Mouse (Mus musculus): ENCODE measurements around the gene Scgn. TPM values are rescaled to one million over a fixed set of nuclear protein-coding genes. Genes with fewer than 3 reads are reported as not detected.

The Scgn gene
- polyA plus RNA-seq, 1 experiment from 2014 or later, result not detected

GRCm38 (mm10) chr13:23938699-23939098 is 52.3 kb downstream of the Scgn start:
- Histone ChIP-seq H3K4me3 (no peak overlapping the region), H3K27ac (replicated peaks) (no peak overlapping the region), H3K4me1 (peaks cover 7% of the 10 kb centered on the region; the same call in 1 of the 2 replicates), H3K27me3 (replicated peaks) (0 out of 2 replicates have a peak, but pooled peaks cover 3% of the 10 kb centered on the region), H3K9me3 (0 out of 2 replicates have a peak, but pooled peaks cover 4% of the 10 kb centered on the region), H3K36me3 (no peaks in the 10 kb centered on the region), H3K9ac (no peak overlapping the region), H3K4me2 (no peak overlapping the region)
- ATAC-seq (ENCODE audit: extremely low read depth, insufficient number of reproducible peaks, low FRiP score, low TSS enrichment), result no peak
- 82% methylated on average over 1 of the region's 1 CpGs for WGBS

DNA sequence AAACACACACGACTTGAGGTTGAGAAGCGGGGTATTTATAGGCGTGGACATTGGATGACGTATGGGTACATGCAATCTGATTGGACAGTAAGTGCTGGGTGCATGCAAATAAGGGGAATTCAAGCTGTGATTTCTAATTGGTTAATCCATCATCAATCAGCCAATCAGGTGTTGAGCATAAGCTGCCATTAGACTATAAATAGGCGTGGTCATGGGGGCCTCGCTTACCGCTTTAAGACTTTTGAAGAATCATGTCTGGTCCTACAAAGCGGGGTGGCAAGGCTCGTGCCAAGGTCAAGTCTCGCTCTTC is 56.8 kb downstream of the Scgn start, which contains the start of gene Hist1h2aa:
Gene Hist1h2aa, plus strand, starts transcription at position 252 of the 310 bp plus-strand sequence.
- WGBS, result 86% methylated on average over 10 of the region's 10 CpGs
- H3K4me2 ChIP-seq, result no peak within 1 kb of the TSS
- H3K4me1 ChIP-seq, result no peaks in the 10 kb centered on the region
- 0 out of 2 replicates have a peak, but pooled peaks cover 4% of the 10 kb centered on the region for H3K9me3 ChIP-seq
- no peak for ATAC-seq (ENCODE audit: extremely low read depth, insufficient number of reproducible peaks, low FRiP score, low TSS enrichment)
- no peak within 1 kb of the TSS for H3K4me3 ChIP-seq
- no peak within 1 kb of the TSS for H3K27ac ChIP-seq (replicated peaks)
- H3K27me3 ChIP-seq (replicated peaks), result no peaks in the 10 kb centered on the region
- no peaks in the 10 kb centered on the region for H3K36me3 ChIP-seq
- no peak within 1 kb of the TSS for H3K9ac ChIP-seq

DNA sequence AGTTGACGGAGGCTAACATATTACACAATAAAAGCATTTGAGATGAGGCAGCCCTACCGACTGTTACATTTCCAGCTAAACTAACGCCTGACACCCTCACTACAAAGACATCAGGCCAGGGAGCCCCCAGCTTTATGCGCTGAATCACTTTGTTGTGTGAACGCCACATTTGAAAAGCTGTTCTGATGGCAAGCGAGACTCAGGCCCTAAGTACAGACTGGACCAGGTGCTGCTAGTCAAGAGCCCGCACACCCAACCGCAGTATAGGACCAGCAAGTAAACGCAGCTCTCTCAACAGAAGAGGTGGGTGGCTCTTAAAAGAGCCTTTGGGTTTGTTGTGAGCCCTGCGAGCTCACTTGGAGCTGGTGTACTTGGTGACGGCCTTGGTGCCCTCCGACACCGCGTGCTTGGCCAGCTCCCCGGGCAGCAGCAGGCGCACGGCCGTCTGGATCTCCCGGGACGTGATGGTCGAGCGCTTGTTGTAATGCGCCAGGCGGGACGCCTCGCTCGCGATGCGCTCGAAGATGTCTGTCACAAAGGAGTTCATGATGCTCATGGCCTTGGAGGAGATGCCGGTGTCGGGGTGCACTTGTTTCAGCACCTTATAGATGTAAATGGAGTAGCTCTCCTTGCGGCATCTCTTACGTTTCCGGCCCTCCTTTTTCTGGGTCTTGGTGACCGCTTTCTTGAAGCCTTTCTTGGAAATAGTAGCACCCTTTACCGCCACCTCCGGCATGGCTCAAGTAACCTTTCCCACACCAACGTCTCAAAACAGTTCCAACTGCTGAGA is 57.4 kb downstream of the Scgn start, which contains the start of gene Hist1h2ba:
Gene Hist1h2ba, minus strand, starts transcription at position 736 of the 790 bp plus-strand sequence.
- no peak within 1 kb of the TSS for H3K27ac ChIP-seq (replicated peaks)
- no peak within 1 kb of the TSS for H3K4me3 ChIP-seq
- H3K36me3 ChIP-seq, result no peaks in the 10 kb centered on the region
- H3K27me3 ChIP-seq (replicated peaks), result no peaks in the 10 kb centered on the region
- H3K9ac ChIP-seq, result no peak within 1 kb of the TSS
- no peak for ATAC-seq (ENCODE audit: extremely low read depth, insufficient number of reproducible peaks, low FRiP score, low TSS enrichment)
- H3K9me3 ChIP-seq, result 0 out of 2 replicates have a peak, but pooled peaks cover 4% of the 10 kb centered on the region
- no peak within 1 kb of the TSS for H3K4me2 ChIP-seq
- WGBS, result 90% methylated on average over 39 of the region's 39 CpGs
- peaks cover under 1% of the 10 kb centered on the region; the same call in 1 of the 2 replicates for H3K4me1 ChIP-seq

DNA sequence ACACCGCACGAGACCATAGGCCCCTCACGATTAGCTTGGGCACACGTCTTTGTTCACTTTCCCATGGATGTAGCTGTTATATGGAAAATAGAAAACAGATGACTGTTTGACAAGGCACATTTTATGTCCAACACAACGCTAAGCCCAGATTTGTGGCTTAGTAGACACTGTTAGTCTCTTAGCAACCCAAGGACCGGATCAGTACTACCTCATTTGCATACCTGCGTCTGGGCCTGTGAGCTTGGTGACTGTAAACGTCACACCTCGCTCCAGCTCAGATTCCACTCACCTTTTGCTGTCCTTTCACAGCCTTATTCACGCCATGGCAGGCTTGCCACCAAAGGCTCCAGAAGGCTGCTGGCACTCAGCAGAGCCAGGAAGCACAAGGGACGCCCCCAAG is 60.1 kb downstream of the Scgn start:
- Histone ChIP-seq H3K4me1 (peaks cover 8% of the 10 kb centered on the region; the same call in 1 of the 2 replicates), H3K4me3 (no peak overlapping the region), H3K4me2 (no peak overlapping the region), H3K36me3 (no peaks in the 10 kb centered on the region), H3K27ac (replicated peaks) (no peak overlapping the region), H3K9me3 (0 out of 2 replicates have a peak, but pooled peaks cover 4% of the 10 kb centered on the region), H3K9ac (no peak overlapping the region), H3K27me3 (replicated peaks) (no peaks in the 10 kb centered on the region; the same call in 1 of the 2 replicates)
- ATAC-seq (ENCODE audit: extremely low read depth, insufficient number of reproducible peaks, low FRiP score, low TSS enrichment), result no peak
- WGBS, result 63% methylated on average over 11 of the region's 11 CpGs

DNA sequence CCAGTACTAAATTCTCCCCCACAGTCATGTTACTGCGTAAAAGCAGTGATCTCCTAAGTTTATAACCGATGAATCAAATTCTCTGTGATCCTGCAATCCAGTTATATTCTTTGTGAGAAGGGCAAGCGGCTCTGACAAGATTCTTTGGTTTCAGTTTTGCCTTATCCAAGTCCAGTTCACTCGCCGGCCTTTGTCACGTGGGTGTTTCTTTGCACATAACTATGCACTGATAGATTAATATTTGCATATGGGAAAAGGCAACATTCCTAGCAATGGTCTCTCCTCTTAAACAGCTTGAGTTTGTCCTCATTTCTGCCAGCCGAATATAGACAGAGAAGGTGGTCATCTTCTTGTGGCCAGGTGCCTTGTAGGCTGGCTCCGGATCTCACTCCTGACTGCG is 60.6 kb downstream of the Scgn start:
- WGBS, result 85% methylated on average over 9 of the region's 9 CpGs
- no peak overlapping the region for H3K4me2 ChIP-seq
- H3K27ac ChIP-seq (replicated peaks), result no peak overlapping the region
- H3K9ac ChIP-seq, result no peak overlapping the region
- H3K9me3 ChIP-seq, result 0 out of 2 replicates have a peak, but pooled peaks cover 4% of the 10 kb centered on the region
- H3K27me3 ChIP-seq (replicated peaks), result no peaks in the 10 kb centered on the region; the same call in 1 of the 2 replicates
- ATAC-seq (ENCODE audit: extremely low read depth, insufficient number of reproducible peaks, low FRiP score, low TSS enrichment), result no peak
- H3K36me3 ChIP-seq, result no peaks in the 10 kb centered on the region
- H3K4me3 ChIP-seq, result no peak overlapping the region
- H3K4me1 ChIP-seq, result peaks cover 8% of the 10 kb centered on the region; the same call in 1 of the 2 replicates

GRCm38 (mm10) chr13:23928637-23929036 is 62.4 kb downstream of the Scgn start:
- H3K4me1 ChIP-seq, result peaks cover 8% of the 10 kb centered on the region; the same call in 1 of the 2 replicates
- H3K4me2 ChIP-seq, result peak overlapping the region; percentile 38
- no peak overlapping the region for H3K27ac ChIP-seq (replicated peaks)
- H3K9ac ChIP-seq, result no peak overlapping the region
- H3K36me3 ChIP-seq, result no peaks in the 10 kb centered on the region
- no peak for ATAC-seq (ENCODE audit: extremely low read depth, insufficient number of reproducible peaks, low FRiP score, low TSS enrichment)
- 44% methylated on average over 3 of the region's 3 CpGs for WGBS
- H3K9me3 ChIP-seq, result no peaks in the 10 kb centered on the region
- no peak overlapping the region for H3K4me3 ChIP-seq
- no peaks in the 10 kb centered on the region; the same call in 1 of the 2 replicates for H3K27me3 ChIP-seq (replicated peaks)

DNA sequence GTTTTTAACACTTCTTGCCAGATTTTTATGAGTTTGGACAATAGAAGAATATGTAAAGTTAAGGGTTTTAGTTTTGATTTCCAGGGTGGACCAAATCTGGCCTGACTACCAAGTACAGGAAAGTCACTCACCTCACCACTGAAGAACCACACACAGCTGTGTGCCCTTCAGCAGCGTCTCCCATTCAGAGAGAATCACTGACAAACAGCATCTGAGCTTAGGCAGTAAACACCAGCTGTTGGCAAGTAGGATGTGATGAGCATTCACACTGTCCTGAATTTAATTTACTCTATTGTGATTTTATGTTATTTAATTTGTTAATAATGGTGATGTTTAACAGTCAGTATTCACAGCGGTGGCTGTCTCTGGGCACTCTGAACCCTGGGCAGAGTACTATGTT is 65.2 kb downstream of the Scgn start:
- no peaks in the 10 kb centered on the region for H3K36me3 ChIP-seq
- H3K27ac ChIP-seq (replicated peaks), result no peak overlapping the region
- H3K4me3 ChIP-seq, result no peak overlapping the region
- H3K4me2 ChIP-seq, result no peak overlapping the region
- 75% methylated on average over 2 of the region's 2 CpGs for WGBS
- peaks cover 8% of the 10 kb centered on the region; the same call in 1 of the 2 replicates for H3K4me1 ChIP-seq
- no peaks in the 10 kb centered on the region; the same call in 1 of the 2 replicates for H3K27me3 ChIP-seq (replicated peaks)
- no peak overlapping the region for H3K9ac ChIP-seq
- no peaks in the 10 kb centered on the region for H3K9me3 ChIP-seq
- ATAC-seq (ENCODE audit: extremely low read depth, insufficient number of reproducible peaks, low FRiP score, low TSS enrichment), result no peak

- no peaks in the 10 kb centered on the region for H3K27me3 ChIP-seq (replicated peaks)
- no peak overlapping the region for H3K27ac ChIP-seq (replicated peaks)
- H3K9me3 ChIP-seq, result no peaks in the 10 kb centered on the region
- no peak overlapping the region for H3K4me2 ChIP-seq
- no peaks in the 10 kb centered on the region for H3K36me3 ChIP-seq
- no peak overlapping the region for H3K9ac ChIP-seq
- peaks cover 44% of the 10 kb centered on the region for H3K4me1 ChIP-seq
- no peak for ATAC-seq (ENCODE audit: extremely low read depth, insufficient number of reproducible peaks, low FRiP score, low TSS enrichment)
- 60% methylated on average over 4 of the region's 4 CpGs for WGBS
- H3K4me3 ChIP-seq, result no peak overlapping the region
Observed at GRCm38 (mm10) chr13:23917674-23918073, 73.3 kb downstream of the Scgn start.

DNA sequence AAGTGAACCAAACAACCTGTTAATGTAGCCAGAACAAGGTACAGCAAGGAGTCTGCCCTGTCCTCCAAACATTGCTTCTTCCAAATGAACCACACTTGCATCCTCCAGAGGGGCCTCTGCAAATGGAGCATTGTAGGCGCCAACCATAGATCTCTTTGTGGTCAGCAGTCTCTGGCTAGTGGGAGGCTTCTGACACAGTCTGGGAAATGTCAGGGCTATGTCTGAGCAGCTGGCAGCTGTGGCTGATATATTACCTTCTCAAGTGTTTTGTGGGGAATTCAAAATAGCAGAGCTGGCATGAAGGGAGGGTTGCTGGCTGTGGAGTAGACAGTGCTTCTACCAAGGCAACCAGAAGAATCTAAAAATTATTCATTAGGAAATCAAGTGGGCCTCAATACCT is 74.9 kb downstream of the Scgn start:
- no peak overlapping the region for H3K9ac ChIP-seq
- no peaks in the 10 kb centered on the region for H3K27me3 ChIP-seq (replicated peaks)
- no peak overlapping the region for H3K4me3 ChIP-seq
- no peaks in the 10 kb centered on the region for H3K36me3 ChIP-seq
- peak overlapping the region; percentile 24 for H3K4me2 ChIP-seq
- no peak for ATAC-seq (ENCODE audit: extremely low read depth, insufficient number of reproducible peaks, low FRiP score, low TSS enrichment)
- H3K9me3 ChIP-seq, result no peaks in the 10 kb centered on the region
- peaks cover 44% of the 10 kb centered on the region for H3K4me1 ChIP-seq
- 23% methylated on average over 1 of the region's 1 CpGs for WGBS
- H3K27ac ChIP-seq (replicated peaks), result peak overlapping the region; percentile 74

- no peaks in the 10 kb centered on the region; the same call in 1 of the 2 replicates for H3K27me3 ChIP-seq (replicated peaks)
- no peaks in the 10 kb centered on the region for H3K9me3 ChIP-seq
- H3K4me3 ChIP-seq, result no peak within 1 kb of the TSS
- 43% methylated on average over 9 of the region's 9 CpGs for WGBS
- ATAC-seq (ENCODE audit: extremely low read depth, insufficient number of reproducible peaks, low FRiP score, low TSS enrichment), result no peak
- no peak within 1 kb of the TSS for H3K9ac ChIP-seq
- peak within 1 kb of the TSS; percentile 74 for H3K27ac ChIP-seq (replicated peaks)
- no peaks in the 10 kb centered on the region for H3K36me3 ChIP-seq
- H3K4me1 ChIP-seq, result peaks cover 44% of the 10 kb centered on the region
- peak within 1 kb of the TSS; percentile 24 for H3K4me2 ChIP-seq
Observed at GRCm38 (mm10) chr13:23914376-23915167, 76.4 kb downstream of the Scgn start, which contains the start of gene Slc17a4. Slc17a4 (minus strand) TSS chr13:23915009.

DNA sequence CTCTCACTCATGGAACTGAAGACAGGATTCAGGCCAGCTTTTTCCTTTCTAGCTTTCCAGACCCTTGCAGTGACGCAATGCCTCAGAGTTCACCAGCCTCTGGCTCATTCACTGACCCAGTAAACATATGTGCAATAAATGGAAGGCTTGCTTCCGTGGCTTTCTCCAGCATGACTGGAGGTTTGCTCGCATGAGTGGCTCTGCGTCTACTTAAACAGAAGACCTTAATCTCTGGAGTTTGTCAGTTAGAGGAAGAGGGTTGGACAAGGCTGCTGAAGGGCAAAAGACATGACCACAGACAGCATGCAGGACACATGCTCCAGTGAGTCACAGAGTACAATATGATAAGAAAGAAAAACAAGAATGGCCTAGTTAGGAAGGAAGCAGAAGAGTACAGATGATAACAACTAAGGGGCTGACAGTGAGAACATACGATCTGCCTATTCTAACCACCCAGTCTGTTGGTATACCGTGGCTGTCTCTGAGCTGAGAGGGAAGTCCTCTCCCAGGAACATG is 77.2 kb downstream of the Scgn start:
- ATAC-seq (ENCODE audit: extremely low read depth, insufficient number of reproducible peaks, low FRiP score, low TSS enrichment), result peak; percentile 62; the same call in 1 of the 2 replicates
- H3K4me1 ChIP-seq, result peaks cover 44% of the 10 kb centered on the region
- 14% methylated on average over 6 of the region's 6 CpGs for WGBS
- H3K4me3 ChIP-seq, result no peak overlapping the region
- no peaks in the 10 kb centered on the region; the same call in 1 of the 2 replicates for H3K27me3 ChIP-seq (replicated peaks)
- H3K27ac ChIP-seq (replicated peaks), result peak overlapping the region; percentile 74
- H3K9me3 ChIP-seq, result no peaks in the 10 kb centered on the region
- peak overlapping the region; percentile 12; the same call in 1 of the 2 replicates for H3K4me2 ChIP-seq
- no peak overlapping the region for H3K9ac ChIP-seq
- H3K36me3 ChIP-seq, result no peaks in the 10 kb centered on the region

Data from heart, embryonic 13.5 days (tissue).